Mouse (Mus musculus) heart, adult 2 months (tissue): ENCODE results near the gene Nudt4.

Experiments
- CTCF ChIP-seq: fragments of 200-600 bp; IDR thresholded peaks from 2 replicates; pipeline ENCODE4 v1.8.1; 2022; ENCODE audit warnings: antibody characterized with exemption, mild to moderate bottlenecking, moderate library complexity
- EP300 ChIP-seq: fragments of 200-500 bp; IDR thresholded peaks from 2 replicates; pipeline ENCODE4 v1.6.1; 2011; ENCODE audit warnings: low read depth, low read length, control low read depth; ENCODE audit not compliant: insufficient read depth
- POLR2A ChIP-seq: fragments of 200-500 bp; IDR thresholded peaks from 2 replicates; pipeline ENCODE4 v1.6.1; 2011; ENCODE audit warnings: mild to moderate bottlenecking, low read depth, low read length, control low read depth; ENCODE audit not compliant: insufficient read depth

GRCm38 (mm10) chr10:95565156-95565854, 1.4 kb upstream of the Nudt4 start:
- no peak for TF ChIP-seq CTCF
- no peak for TF ChIP-seq POLR2A
- no peak for TF ChIP-seq EP300
